Mouse (Mus musculus): ENCODE results near the gene Iqsec3. TPM values are rescaled to one million over a fixed set of nuclear protein-coding genes. Genes with fewer than 3 reads are reported as not detected.

Iqsec3 gene
- polyA plus RNA-seq, 1 experiment from 2014 or later = not detected

DNA sequence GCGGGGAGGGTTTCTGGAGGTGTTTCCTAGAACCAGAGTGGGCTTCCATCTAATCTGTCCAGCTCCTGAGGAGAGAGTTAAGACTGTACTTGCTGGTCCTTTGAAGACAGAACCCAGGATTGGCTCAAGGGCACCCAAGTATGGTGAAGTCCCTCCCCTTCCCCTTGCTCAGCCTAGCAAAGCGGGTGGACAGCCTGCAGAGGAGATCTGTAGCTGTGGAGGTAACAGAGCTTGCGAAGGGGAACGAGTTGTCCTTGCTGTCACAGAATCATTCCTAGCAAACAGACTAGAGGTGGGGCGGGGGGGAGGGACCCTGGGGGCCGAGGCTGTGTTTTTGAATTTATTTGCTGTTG lies 129.7 kb downstream of the Iqsec3 start:
- no peak for ATAC-seq
- Histone ChIP-seq H3K27ac (ENCODE audit: low read length) (no peak overlapping the region), H3K4me3 (ENCODE audit: low read depth, low read length) (no peak overlapping the region), H3K9me3 (ENCODE audit: low read length) (no peaks in the 10 kb centered on the region), H3K9ac (replicated peaks; ENCODE audit: low read depth) (no peak overlapping the region), H3K4me2 (replicated peaks; ENCODE audit: low read depth, low read length) (no peak overlapping the region), H3K36me3 (ENCODE audit: insufficient read depth, low read length) (no peaks in the 10 kb centered on the region), H3K27me3 (replicated peaks; ENCODE audit: insufficient read depth, low read length) (no peaks in the 10 kb centered on the region), H3K4me1 (ENCODE audit: insufficient read depth, low read depth, low read length) (no peaks in the 10 kb centered on the region)
- no peak for DNase-seq (ENCODE audit: low spot score)
- TF ChIP-seq CTCF (IDR thresholded peaks at IDR 0.05) (no peak), EP300 (IDR thresholded peaks at IDR 0.05) (no peak)
- 43% methylated on average over 6 of the region's 6 CpGs for WGBS

DNA sequence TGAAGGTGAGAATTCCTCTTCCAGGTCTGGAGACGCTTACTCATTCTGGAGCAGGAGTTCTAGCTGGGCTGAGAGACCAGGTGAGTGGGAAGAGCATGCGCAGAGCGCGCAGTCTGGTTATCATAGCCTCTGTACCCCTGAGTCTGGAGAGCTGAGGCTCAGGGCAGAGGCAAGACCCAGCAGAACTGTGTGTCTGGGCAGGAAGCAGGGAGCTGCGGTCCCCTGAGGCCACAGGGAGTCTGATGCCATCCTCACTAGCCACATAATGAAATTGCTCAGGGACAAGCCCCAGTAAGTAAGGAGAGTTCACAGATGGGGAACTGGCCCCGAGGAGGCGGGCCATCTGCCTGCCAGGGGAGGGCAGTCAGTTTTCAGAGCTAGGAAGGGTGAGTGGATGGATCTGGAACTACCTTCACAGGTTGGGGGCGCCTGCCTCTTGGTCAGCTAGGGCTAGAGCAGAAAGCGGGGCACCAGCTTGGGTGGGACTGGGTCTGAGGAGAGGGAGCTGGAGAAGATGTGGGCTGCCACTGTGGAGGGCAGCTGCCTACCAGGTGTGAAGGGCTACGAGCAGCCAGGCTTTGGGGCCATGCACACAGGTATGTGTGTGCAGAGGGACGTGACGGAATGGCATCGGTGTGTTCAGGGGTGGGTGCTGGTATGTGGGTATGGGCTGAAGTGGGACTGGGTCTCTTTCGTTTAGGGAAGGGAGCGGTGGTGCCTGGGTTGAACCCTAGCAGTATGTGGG lies 130.3 kb downstream of the Iqsec3 start, which contains the start of gene Slc6a12:
TSS of gene Slc6a12 (plus strand) at position 51 of the 745 bp plus-strand sequence.
- Histone ChIP-seq H3K4me3 (ENCODE audit: low read depth, low read length) (no peak within 1 kb of the TSS), H3K27ac (ENCODE audit: low read length) (no peak within 1 kb of the TSS), H3K9ac (replicated peaks; ENCODE audit: low read depth) (no peak within 1 kb of the TSS), H3K4me2 (replicated peaks; ENCODE audit: low read depth, low read length) (no peak within 1 kb of the TSS), H3K9me3 (ENCODE audit: low read length) (no peaks in the 10 kb centered on the region), H3K27me3 (replicated peaks; ENCODE audit: insufficient read depth, low read length) (no peaks in the 10 kb centered on the region), H3K4me1 (ENCODE audit: insufficient read depth, low read depth, low read length) (no peaks in the 10 kb centered on the region), H3K36me3 (ENCODE audit: insufficient read depth, low read length) (no peaks in the 10 kb centered on the region)
- TF ChIP-seq CTCF (IDR thresholded peaks at IDR 0.05) (no peak), EP300 (IDR thresholded peaks at IDR 0.05) (no peak)
- ATAC-seq = 0 out of 2 replicates have a peak, but pooled peaks have one; percentile 4
- no peak for DNase-seq (ENCODE audit: low spot score)
- 64% methylated on average over 15 of the region's 15 CpGs for WGBS

GRCm38 (mm10) chr6:121341650-121342049 lies 131.8 kb downstream of the Iqsec3 start:
- H3K27me3 ChIP-seq (replicated peaks; ENCODE audit: insufficient read depth, low read length) = no peaks in the 10 kb centered on the region
- WGBS = 77% methylated on average over 6 of the region's 6 CpGs
- H3K36me3 ChIP-seq (ENCODE audit: insufficient read depth, low read length) = no peaks in the 10 kb centered on the region
- no peak overlapping the region for H3K4me2 ChIP-seq (replicated peaks; ENCODE audit: low read depth, low read length)
- DNase-seq (ENCODE audit: low spot score) = peak; percentile 18
- no peak overlapping the region for H3K4me3 ChIP-seq (ENCODE audit: low read depth, low read length)
- no peaks in the 10 kb centered on the region for H3K9me3 ChIP-seq (ENCODE audit: low read length)
- TF ChIP-seq CTCF (IDR thresholded peaks at IDR 0.05) = no peak
- TF ChIP-seq EP300 (IDR thresholded peaks at IDR 0.05) = no peak
- no peak for ATAC-seq
- H3K27ac ChIP-seq (ENCODE audit: low read length) = no peak overlapping the region
- no peaks in the 10 kb centered on the region for H3K4me1 ChIP-seq (ENCODE audit: insufficient read depth, low read depth, low read length)
- H3K9ac ChIP-seq (replicated peaks; ENCODE audit: low read depth) = no peak overlapping the region

- H3K9ac ChIP-seq (replicated peaks; ENCODE audit: low read depth) = no peak overlapping the region
- 29% methylated on average over 4 of the region's 4 CpGs for WGBS
- H3K36me3 ChIP-seq (ENCODE audit: insufficient read depth, low read length) = no peaks in the 10 kb centered on the region
- H3K4me1 ChIP-seq (ENCODE audit: insufficient read depth, low read depth, low read length) = no peaks in the 10 kb centered on the region
- H3K4me2 ChIP-seq (replicated peaks; ENCODE audit: low read depth, low read length) = no peak overlapping the region
- H3K27me3 ChIP-seq (replicated peaks; ENCODE audit: insufficient read depth, low read length) = no peaks in the 10 kb centered on the region
- no peak overlapping the region for H3K27ac ChIP-seq (ENCODE audit: low read length)
- peak; percentile 31; the same call in 1 of the 2 replicates for ATAC-seq
- DNase-seq (ENCODE audit: low spot score) = peak; percentile 18
- TF ChIP-seq CTCF (IDR thresholded peaks at IDR 0.05) = no peak
- TF ChIP-seq EP300 (IDR thresholded peaks at IDR 0.05) = no peak
- H3K9me3 ChIP-seq (ENCODE audit: low read length) = no peaks in the 10 kb centered on the region
- no peak overlapping the region for H3K4me3 ChIP-seq (ENCODE audit: low read depth, low read length)
These were observed 135.0 kb downstream of the Iqsec3 start for GRCm38 (mm10) chr6:121338519-121338896.

DNA sequence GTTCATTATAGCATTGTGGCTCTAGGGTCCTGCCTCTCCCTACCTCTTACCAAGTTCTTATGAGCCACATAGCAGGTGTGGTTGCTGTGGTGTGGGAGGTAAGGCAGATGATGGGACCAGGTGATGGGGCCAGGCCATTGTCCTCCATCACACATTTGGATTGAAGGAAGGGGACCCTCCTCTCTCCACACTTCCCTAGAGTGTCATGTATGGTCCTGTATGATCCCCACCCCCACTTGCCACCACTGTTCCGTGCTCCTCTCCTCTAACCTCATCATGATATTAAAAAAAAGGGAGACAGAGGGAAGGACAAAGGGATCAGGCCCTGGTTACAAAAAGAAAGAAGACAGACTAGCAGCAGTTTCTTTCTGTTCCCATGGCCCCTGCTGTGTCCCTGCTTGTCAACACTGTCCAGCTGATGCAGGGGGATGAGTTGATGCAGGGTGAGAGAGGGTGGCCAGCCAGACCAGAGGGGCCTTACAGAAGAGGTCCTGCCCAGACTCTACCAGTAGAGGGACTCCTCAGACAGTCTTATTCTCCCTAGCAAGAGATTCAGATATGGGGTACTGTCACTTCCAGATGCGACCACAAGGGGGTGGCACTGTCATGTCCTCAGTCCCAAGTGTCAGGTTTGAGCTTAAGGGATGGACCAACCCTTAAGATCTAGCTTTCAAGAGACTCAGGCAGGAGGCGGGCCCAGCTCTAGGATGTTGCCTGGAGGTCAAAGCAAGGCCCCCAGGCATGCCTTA lies 135.5 kb downstream of the Iqsec3 start:
- H3K36me3 ChIP-seq (ENCODE audit: insufficient read depth, low read length) = no peaks in the 10 kb centered on the region
- peak; percentile 64 for ATAC-seq
- no peaks in the 10 kb centered on the region for H3K9me3 ChIP-seq (ENCODE audit: low read length)
- no peaks in the 10 kb centered on the region for H3K27me3 ChIP-seq (replicated peaks; ENCODE audit: insufficient read depth, low read length)
- 24% methylated on average over 3 of the region's 3 CpGs for WGBS
- TF ChIP-seq EP300 (IDR thresholded peaks at IDR 0.05) (no peak), CTCF (IDR thresholded peaks at IDR 0.05) (peak; percentile 94)
- no peak overlapping the region for H3K9ac ChIP-seq (replicated peaks; ENCODE audit: low read depth)
- no peak overlapping the region for H3K27ac ChIP-seq (ENCODE audit: low read length)
- H3K4me1 ChIP-seq (ENCODE audit: insufficient read depth, low read depth, low read length) = no peaks in the 10 kb centered on the region
- peak; percentile 85 for DNase-seq (ENCODE audit: low spot score)
- no peak overlapping the region for H3K4me2 ChIP-seq (replicated peaks; ENCODE audit: low read depth, low read length)
- H3K4me3 ChIP-seq (ENCODE audit: low read depth, low read length) = no peak overlapping the region

- Histone ChIP-seq H3K4me1 (ENCODE audit: insufficient read depth, low read depth, low read length) (no peaks in the 10 kb centered on the region), H3K27me3 (replicated peaks; ENCODE audit: insufficient read depth, low read length) (no peaks in the 10 kb centered on the region), H3K36me3 (ENCODE audit: insufficient read depth, low read length) (no peaks in the 10 kb centered on the region), H3K4me2 (replicated peaks; ENCODE audit: low read depth, low read length) (no peak overlapping the region), H3K27ac (ENCODE audit: low read length) (no peak overlapping the region), H3K4me3 (ENCODE audit: low read depth, low read length) (no peak overlapping the region), H3K9me3 (ENCODE audit: low read length) (no peaks in the 10 kb centered on the region), H3K9ac (replicated peaks; ENCODE audit: low read depth) (no peak overlapping the region)
- no peak for ATAC-seq
- 93% methylated on average over 9 of the region's 9 CpGs for WGBS
- TF ChIP-seq CTCF (IDR thresholded peaks at IDR 0.05) (no peak), EP300 (IDR thresholded peaks at IDR 0.05) (no peak)
- DNase-seq (ENCODE audit: low spot score) = no peak
These were observed 136.2 kb downstream of the Iqsec3 start for GRCm38 (mm10) chr6:121337229-121337628.

Measured in lung, postnatal 0 days (tissue).